Mouse (Mus musculus) liver, postnatal 0 days (tissue): ENCODE data around the gene Slc4a4. TPM values are rescaled to one million over a fixed set of nuclear protein-coding genes. Genes with fewer than 3 reads are reported as not detected.

Experiments used
- ATAC-seq: fragments of 200-750 bp; cut with Nextera tagmentation; 2 replicates; pipeline ENCODE4 v1.8.0; 2017; ENCODE audit warnings: mild to moderate bottlenecking, moderate library complexity
- DNase-seq: peaks from one replicate; pipeline ENCODE4 v3.0.0-alpha.2; 2016
- H3K27ac ChIP-seq: fragments of 300-500 bp; sonication (generic); 2 replicates; pipeline ENCODE4 v1.5.1; 2014; ENCODE audit warnings: antibody characterized with exemption, moderate library complexity, mild to moderate bottlenecking, low read depth
- H3K27me3 ChIP-seq: fragments of 300-500 bp; sonication (generic); 2 replicates; pipeline ENCODE4 v1.6.1; 2014; ENCODE audit warnings: low read length, control low read depth, mixed read lengths; ENCODE audit not compliant: insufficient read depth
- H3K36me3 ChIP-seq: fragments of 300-500 bp; sonication (generic); replicated peaks from 2 replicates; pipeline ENCODE4 v1.6.1; 2014; ENCODE audit warnings: mild to moderate bottlenecking, control low read depth, low read length, moderate library complexity, mixed read lengths; ENCODE audit not compliant: insufficient read depth
- H3K4me1 ChIP-seq: fragments of 300-500 bp; sonication (generic); 2 replicates; pipeline ENCODE4 v1.6.1; 2014; ENCODE audit warnings: antibody characterized with exemption, mild to moderate bottlenecking, control low read depth; ENCODE audit not compliant: insufficient read depth
- H3K4me2 ChIP-seq: fragments of 300-500 bp; sonication (generic); 2 replicates; pipeline ENCODE4 v1.6.1; 2014; ENCODE audit warnings: low read depth, mild to moderate bottlenecking, low read length, moderate library complexity, mixed read lengths
- H3K4me3 ChIP-seq: fragments of 300-500 bp; sonication (generic); 2 replicates; pipeline ENCODE4 v1.5.1; 2014; ENCODE audit warnings: low read depth, low read length
- H3K9ac ChIP-seq: fragments of 300-500 bp; sonication (generic); replicated peaks from 2 replicates; pipeline ENCODE4 v1.6.1; 2014; ENCODE audit warnings: mild to moderate bottlenecking, moderate library complexity
- H3K9me3 ChIP-seq: fragments of 300-500 bp; sonication (generic); 2 replicates; pipeline ENCODE4 v1.6.1; 2016; ENCODE audit warnings: mild to moderate bottlenecking, control low read depth, low read length, mixed read lengths
- CTCF ChIP-seq: sonication (generic); IDR thresholded peaks from 2 replicates; pipeline ENCODE4 v1.5.1; 2016; ENCODE audit warnings: antibody characterized with exemption, low read depth
- EP300 ChIP-seq: IDR thresholded peaks from 2 replicates; pipeline ENCODE4 v1.6.1; 2016; ENCODE audit warnings: antibody characterized with exemption, low read depth, mild to moderate bottlenecking
- WGBS: fragments of 180-500 bp; shearing (Covaris S2); extraction: QIAGEN DNeasy Blood & Tissue Kit; methylation state at CpG from one replicate; pipeline ENCODE4 v1.1.7; 2014; ENCODE audit not compliant: insufficient replicate concordance; 5-methylcytosine and 5-hydroxymethylcytosine counted together
- polyA plus RNA-seq: library from polyadenylated mRNA; unstranded; fragments of >200 nt; fragmentation: Nextera tagmentation; extraction: Ambion mirVana; gene quantifications from 2 replicates; pipeline ENCODE4 v1.2.1, GENCODE M21; 2015

Gene Slc4a4
- polyA plus RNA-seq, 1 experiment from 2014 or later: 4.1 TPM

DNA sequence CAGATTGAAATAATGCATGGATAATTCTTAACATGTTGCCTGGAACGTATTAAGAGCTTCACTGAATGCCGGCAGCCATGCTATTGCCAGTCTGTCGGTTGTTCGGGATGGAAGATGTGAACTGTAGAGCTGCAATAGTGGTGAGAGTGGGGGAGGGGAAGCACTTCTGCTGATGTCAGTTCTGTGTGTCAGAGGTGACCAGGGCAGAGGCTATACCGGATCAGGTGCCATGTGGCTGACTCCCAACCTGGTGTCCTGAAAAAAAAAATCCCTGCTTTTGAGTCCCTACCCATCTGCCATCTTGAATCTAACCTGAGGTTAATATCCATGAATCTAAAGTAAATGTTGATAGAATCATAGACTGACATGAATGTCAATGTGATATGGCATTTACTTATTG lies 39.0 kb downstream of the Slc4a4 start:
- H3K27ac ChIP-seq: no peak overlapping the region
- no peak overlapping the region for H3K9ac ChIP-seq
- H3K4me3 ChIP-seq: no peak overlapping the region
- WGBS: 73% methylated on average over 5 of the region's 5 CpGs
- peak; percentile 57 for ATAC-seq
- TF ChIP-seq CTCF: no peak
- no peak for TF ChIP-seq EP300
- DNase-seq: peak; percentile 42
- no peak overlapping the region for H3K4me2 ChIP-seq
- H3K4me1 ChIP-seq: no peaks in the 10 kb centered on the region
- H3K36me3 ChIP-seq: no peaks in the 10 kb centered on the region
- no peaks in the 10 kb centered on the region for H3K9me3 ChIP-seq
- no peaks in the 10 kb centered on the region for H3K27me3 ChIP-seq

- TF ChIP-seq CTCF (peak; percentile 79), EP300 (no peak)
- Histone ChIP-seq H3K36me3 (no peaks in the 10 kb centered on the region), H3K4me1 (peaks cover 3% of the 10 kb centered on the region; the same call in 1 of the 2 replicates), H3K27ac (peak overlapping the region; percentile 30), H3K4me3 (no peak overlapping the region), H3K27me3 (no peaks in the 10 kb centered on the region), H3K4me2 (no peak overlapping the region), H3K9me3 (no peaks in the 10 kb centered on the region), H3K9ac (no peak overlapping the region)
- DNase-seq (no peak), ATAC-seq (peak; percentile 56)
- 31% methylated on average over 13 of the region's 13 CpGs for WGBS
These were observed 41.7 kb downstream of the Slc4a4 start for GRCm38 (mm10) chr5:88928201-88928916.

DNA sequence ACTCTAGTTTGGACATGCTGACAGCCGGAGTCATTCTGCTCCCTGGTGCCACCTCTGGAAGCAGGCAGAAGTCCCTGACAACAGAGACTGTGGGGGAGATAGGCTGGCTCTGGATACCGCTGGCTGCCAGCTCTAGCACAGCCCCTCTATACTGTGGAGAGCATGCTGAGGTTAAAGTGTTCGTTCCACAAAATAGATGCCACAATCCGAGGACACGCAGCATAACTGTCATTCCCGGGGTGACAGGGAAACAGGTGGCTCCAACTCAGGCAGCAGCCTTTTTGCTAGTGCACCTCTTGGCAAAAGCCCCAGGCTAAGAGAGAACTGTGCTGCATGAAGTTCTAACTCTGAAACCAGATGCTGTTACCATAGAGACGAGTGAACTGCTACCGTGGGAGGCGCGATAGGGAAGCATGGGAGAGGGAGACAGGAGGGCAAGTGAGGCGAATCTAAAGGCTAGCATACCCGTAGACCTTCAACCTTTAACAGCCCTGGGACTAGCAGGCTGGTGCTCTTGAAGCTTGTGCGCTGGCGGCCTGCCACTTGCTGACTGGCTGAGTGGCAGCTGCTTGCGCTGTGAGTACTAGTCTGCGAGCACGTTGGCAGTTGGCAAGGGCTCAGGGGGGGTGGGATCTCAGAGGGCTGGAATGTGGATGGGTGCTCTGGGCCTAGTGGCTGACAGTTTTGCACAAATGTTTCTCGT lies 42.9 kb downstream of the Slc4a4 start:
- H3K4me3 ChIP-seq: no peak overlapping the region
- no peak overlapping the region for H3K9ac ChIP-seq
- H3K36me3 ChIP-seq: no peaks in the 10 kb centered on the region
- no peaks in the 10 kb centered on the region for H3K9me3 ChIP-seq
- DNase-seq: peak; percentile 61
- ATAC-seq: peak; percentile 61
- 63% methylated on average over 18 of the region's 18 CpGs for WGBS
- H3K27ac ChIP-seq: no peak overlapping the region
- peaks cover 3% of the 10 kb centered on the region; the same call in 1 of the 2 replicates for H3K4me1 ChIP-seq
- H3K4me2 ChIP-seq: no peak overlapping the region
- TF ChIP-seq EP300 (no peak), CTCF (peak; percentile 19; the same call in 1 of the 2 replicates)
- no peaks in the 10 kb centered on the region for H3K27me3 ChIP-seq

DNA sequence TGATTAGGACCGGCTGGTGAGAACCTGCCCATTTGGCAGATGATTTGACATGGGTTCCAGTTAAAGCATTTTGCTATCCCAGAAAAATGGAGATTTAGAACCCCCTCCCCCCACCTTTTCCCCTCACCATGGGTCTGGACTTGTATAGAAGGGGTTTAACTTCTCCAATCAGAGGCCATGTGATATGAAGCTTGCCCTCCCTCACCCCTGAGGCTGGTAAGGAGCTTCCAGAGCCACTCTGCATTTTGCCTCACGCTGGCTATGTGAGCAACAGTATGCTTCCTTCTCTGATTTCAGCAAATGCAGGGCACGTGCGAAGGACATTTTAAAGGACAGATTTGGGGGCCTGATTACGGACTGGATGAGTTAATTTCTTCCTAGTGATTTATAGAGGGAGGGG lies 43.5 kb downstream of the Slc4a4 start:
- Histone ChIP-seq H3K36me3 (no peaks in the 10 kb centered on the region), H3K27me3 (no peaks in the 10 kb centered on the region), H3K4me3 (no peak overlapping the region), H3K27ac (no peak overlapping the region), H3K9ac (no peak overlapping the region), H3K4me2 (no peak overlapping the region), H3K9me3 (no peaks in the 10 kb centered on the region), H3K4me1 (peaks cover 3% of the 10 kb centered on the region; the same call in 1 of the 2 replicates)
- no peak for ATAC-seq
- no peak for TF ChIP-seq EP300
- WGBS: 73% methylated on average over 5 of the region's 5 CpGs
- no peak for DNase-seq

DNA sequence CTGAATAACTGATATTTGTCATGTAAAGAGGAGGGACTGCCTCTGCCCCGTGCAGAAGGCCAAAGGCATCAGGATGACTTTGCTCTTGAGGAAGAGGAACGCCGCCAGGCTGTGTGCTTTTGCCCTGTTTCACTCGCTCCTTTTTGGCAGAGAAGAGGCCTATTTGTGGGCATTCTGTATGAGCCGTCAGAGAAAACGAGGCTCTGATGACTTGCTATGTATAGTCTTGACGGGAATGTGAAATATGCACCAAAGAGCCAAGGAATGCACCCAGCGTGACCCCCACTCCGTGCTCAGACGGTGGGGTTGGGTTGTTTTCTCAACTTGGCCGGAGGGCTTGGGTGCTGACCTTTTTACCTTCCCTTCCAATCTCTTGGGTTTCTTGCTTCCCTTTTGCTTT lies 44.0 kb downstream of the Slc4a4 start:
- ATAC-seq (no peak), DNase-seq (no peak)
- no peak overlapping the region for H3K9ac ChIP-seq
- no peaks in the 10 kb centered on the region for H3K36me3 ChIP-seq
- TF ChIP-seq EP300 (no peak), CTCF (no peak)
- WGBS: 76% methylated on average over 11 of the region's 11 CpGs
- H3K4me2 ChIP-seq: no peak overlapping the region
- no peak overlapping the region for H3K4me3 ChIP-seq
- H3K4me1 ChIP-seq: peaks cover 3% of the 10 kb centered on the region; the same call in 1 of the 2 replicates
- H3K9me3 ChIP-seq: no peaks in the 10 kb centered on the region
- no peaks in the 10 kb centered on the region for H3K27me3 ChIP-seq
- H3K27ac ChIP-seq: no peak overlapping the region

DNA sequence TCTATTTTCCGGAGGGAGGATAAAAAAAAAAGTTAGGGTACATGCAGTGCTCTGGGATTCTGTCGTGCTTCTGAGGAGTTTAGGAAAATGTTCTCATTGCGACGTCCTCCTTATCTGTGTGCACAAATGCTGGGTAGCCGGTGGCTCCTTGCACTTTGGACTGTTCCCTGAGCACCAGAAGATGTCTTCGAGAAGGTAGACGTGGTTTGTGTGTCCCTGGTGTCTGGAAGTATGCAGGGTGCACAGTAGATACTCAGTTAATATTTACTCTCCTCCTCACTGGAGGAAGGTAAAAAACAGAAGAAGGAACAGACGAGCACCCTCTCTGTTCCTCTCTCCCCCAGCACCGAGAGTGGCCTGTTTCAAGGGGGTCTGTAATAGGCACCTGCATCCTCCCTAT lies 44.6 kb downstream of the Slc4a4 start:
- Histone ChIP-seq H3K4me1 (peaks cover 3% of the 10 kb centered on the region; the same call in 1 of the 2 replicates), H3K36me3 (no peaks in the 10 kb centered on the region), H3K4me2 (no peak overlapping the region), H3K4me3 (no peak overlapping the region), H3K9me3 (no peaks in the 10 kb centered on the region), H3K9ac (no peak overlapping the region), H3K27ac (no peak overlapping the region), H3K27me3 (no peaks in the 10 kb centered on the region)
- DNase-seq: no peak
- ATAC-seq: no peak
- WGBS: 67% methylated on average over 9 of the region's 9 CpGs
- TF ChIP-seq CTCF (no peak), EP300 (no peak)
